Mouse (Mus musculus) kidney, postnatal 10 days (tissue): ENCODE data around the gene Mapk14.
"Not testable (repeated sequence)": the region's sequence is repeated elsewhere in the genome, so short reads cannot be mapped to it uniquely, and the experiment has no call there.

ENCODE experiments used
- DNase-seq: peaks from one replicate; pipeline ENCODE4 v3.0.0; 2021; ENCODE audit warnings: mixed read lengths

The Mapk14 gene

GRCm38 (mm10) chr17:28698672-28699071, 7.5 kb downstream of the Mapk14 start:
- no peak for DNase-seq

- DNase-seq = no peak
These were observed 8.7 kb downstream of the Mapk14 start for GRCm38 (mm10) chr17:28699789-28700188.

- no peak for DNase-seq
These were observed 10.0 kb downstream of the Mapk14 start for GRCm38 (mm10) chr17:28701171-28701570.

GRCm38 (mm10) chr17:28701737-28702136, 10.6 kb downstream of the Mapk14 start:
- DNase-seq = no peak

GRCm38 (mm10) chr17:28702646-28703045, 11.5 kb downstream of the Mapk14 start:
- DNase-seq = no peak

GRCm38 (mm10) chr17:28706697-28707096, 15.6 kb downstream of the Mapk14 start:
- DNase-seq = no peak

- DNase-seq = no peak
These were observed 16.1 kb downstream of the Mapk14 start for GRCm38 (mm10) chr17:28707136-28707627.

GRCm38 (mm10) chr17:28707816-28708215, 16.7 kb downstream of the Mapk14 start:
- DNase-seq = no peak

- no peak for DNase-seq
These were observed 17.9 kb downstream of the Mapk14 start for GRCm38 (mm10) chr17:28708989-28709388.

- no peak for DNase-seq
These were observed 18.6 kb downstream of the Mapk14 start for GRCm38 (mm10) chr17:28709552-28710290.

GRCm38 (mm10) chr17:28710291-28710688, 19.2 kb downstream of the Mapk14 start:
- DNase-seq = no peak

- DNase-seq = no peak
These were observed 20.1 kb downstream of the Mapk14 start for GRCm38 (mm10) chr17:28711237-28711636.

- DNase-seq = no peak
These were observed 21.2 kb downstream of the Mapk14 start for GRCm38 (mm10) chr17:28712305-28712704.

- no peak for DNase-seq
These were observed 22.9 kb downstream of the Mapk14 start for GRCm38 (mm10) chr17:28714006-28714405.

GRCm38 (mm10) chr17:28715832-28716548, 24.9 kb downstream of the Mapk14 start:
- DNase-seq = no peak

- no peak for DNase-seq
These were observed 26.4 kb downstream of the Mapk14 start for GRCm38 (mm10) chr17:28717535-28717934.

GRCm38 (mm10) chr17:28725783-28726182, 34.7 kb downstream of the Mapk14 start, which contains the start of gene AC170998.1:
TSS of gene AC170998.1 (plus strand) at chr17:28726083.
- no peak for DNase-seq

- not testable (repeated sequence) for DNase-seq
These were observed 36.4 kb downstream of the Mapk14 start for GRCm38 (mm10) chr17:28727511-28727910.

- no peak for DNase-seq
These were observed 44.4 kb downstream of the Mapk14 start for GRCm38 (mm10) chr17:28735317-28736105.

- DNase-seq = no peak
These were observed 45.4 kb downstream of the Mapk14 start for GRCm38 (mm10) chr17:28736486-28736885.

- DNase-seq = no peak
These were observed 46.8 kb downstream of the Mapk14 start for GRCm38 (mm10) chr17:28737973-28738372.

GRCm38 (mm10) chr17:28739244-28739643, 48.1 kb downstream of the Mapk14 start:
- no peak for DNase-seq
